Mouse (Mus musculus) lung, adult 10 weeks (tissue): ENCODE measurements around the gene 6430550D23Rik. TPM values are rescaled to one million over a fixed set of nuclear protein-coding genes. Genes with fewer than 3 reads are reported as not detected.

Experiments
- polyA plus RNA-seq: library from polyadenylated mRNA; stranded (reverse); fragments of 350-450 nt; fragmentation: Illumina TruSeq; extraction: RNeasy Lipid Tissue Mini Kit (QIAGEN cat#74804); gene quantifications from one replicate; pipeline ENCODE4 v1.2.3, GENCODE M21; 2014; ENCODE audit warnings: low read depth, low replicate concordance; ENCODE audit not compliant: insufficient read depth

6430550D23Rik gene
- 0.84 TPM for polyA plus RNA-seq

GRCm38 (mm10) chr2:156007888-156008532 lies at the start of gene 6430550D23Rik, which contains the start of gene Ergic3:
Gene 6430550D23Rik (minus strand): TSS chr2:156007977.
Gene Ergic3 (plus strand): TSS chr2:156008045.

DNA sequence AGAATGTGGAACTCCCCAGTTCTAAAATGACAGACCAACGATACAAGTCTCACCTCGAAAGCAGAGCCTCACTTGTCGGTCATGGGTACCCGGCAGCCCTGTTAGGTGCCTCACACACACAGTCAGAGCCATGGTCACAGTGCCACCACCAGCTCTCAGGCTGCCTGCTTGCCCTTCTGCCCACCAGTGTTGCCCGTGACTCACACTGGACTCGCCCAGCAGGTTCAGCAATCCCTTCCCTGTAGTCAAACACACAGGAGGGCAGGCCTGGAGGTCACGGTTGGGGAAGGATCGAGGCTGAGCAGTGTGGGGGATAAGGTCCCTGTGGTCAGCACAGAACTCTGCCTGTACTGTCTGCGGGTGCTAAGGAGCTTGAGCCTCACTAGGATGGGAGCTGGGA lies 45.0 kb upstream of the 6430550D23Rik start, which contains the start of gene Fer1l4:
Gene Fer1l4, minus strand, starts transcription at position 132 of the 400 bp plus-strand sequence.

DNA sequence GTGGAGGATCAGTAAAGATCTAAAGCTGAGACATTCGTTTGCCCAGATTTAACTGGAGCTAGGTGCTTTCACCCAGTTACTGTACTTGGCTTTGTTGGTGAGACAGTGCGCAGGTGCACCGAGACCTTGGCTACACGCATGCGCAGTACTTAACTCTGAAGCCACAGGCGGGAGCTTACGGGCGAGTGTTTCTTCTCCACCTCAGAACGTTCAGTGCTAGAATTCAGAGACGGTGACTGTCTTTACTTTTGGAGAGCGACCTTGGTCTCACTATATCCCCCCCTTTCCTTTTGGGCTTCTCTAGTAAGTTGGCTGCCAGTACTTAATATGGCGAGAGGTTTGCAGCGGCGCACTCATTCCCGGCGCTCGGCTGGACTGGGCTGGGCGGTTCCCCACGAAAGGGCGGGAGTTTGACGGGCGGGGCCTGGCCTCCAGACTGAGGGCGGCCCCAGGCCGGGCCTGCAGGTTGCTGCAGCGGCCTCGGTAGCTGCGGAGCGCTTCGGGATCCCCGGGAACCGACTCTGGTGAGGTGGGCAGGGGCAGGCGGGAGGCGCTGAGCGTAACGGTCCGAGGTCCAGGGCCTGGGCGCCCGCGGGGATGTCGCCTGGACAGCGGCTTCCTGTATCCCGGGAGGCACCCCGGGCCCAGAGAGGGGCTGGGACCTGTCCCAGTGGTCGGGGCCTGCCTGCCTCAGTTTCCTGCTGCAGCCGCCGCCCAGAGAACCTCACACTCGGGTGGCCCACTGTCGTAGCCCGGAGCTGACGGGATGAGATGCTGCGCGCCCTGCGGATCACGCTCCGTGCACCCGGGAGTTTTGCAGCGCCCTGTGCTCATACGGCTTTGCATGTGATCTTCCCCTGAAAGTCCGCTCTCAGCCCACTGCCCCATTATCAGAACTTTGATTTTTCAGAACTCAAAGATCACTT lies 51.4 kb downstream of the 6430550D23Rik start, which contains the start of gene Cep250:
Gene Cep250, plus strand, starts transcription at position 325 of the 926 bp plus-strand sequence.

DNA sequence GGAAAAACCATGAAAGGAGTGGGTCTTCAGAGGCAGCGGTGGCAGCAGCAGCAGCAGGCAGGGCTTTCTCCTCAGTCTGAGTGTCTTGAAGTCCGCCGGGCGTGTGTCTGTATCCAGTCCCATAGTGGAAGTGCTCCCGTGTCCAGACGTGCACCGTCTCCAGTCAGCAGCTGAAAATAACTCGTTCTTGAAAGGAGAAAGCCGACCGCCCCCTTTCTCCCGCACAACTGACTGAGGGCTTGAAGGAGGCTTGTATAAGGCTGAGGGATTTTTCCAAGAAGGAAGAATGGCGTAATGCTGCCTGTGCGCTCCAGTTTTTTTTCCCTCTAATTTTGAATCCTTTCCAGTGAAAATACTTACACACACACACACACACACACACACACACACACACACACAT lies 62.7 kb downstream of the 6430550D23Rik start, which contains the start of gene Gdf5:
Gene Gdf5, minus strand, starts transcription at position 244 of the 400 bp plus-strand sequence.

GRCm38 (mm10) chr2:155940681-155941080 lies 67.1 kb downstream of the 6430550D23Rik start, which contains the start of gene Gm15557:
Gene Gm15557 (plus strand): TSS chr2:155940728.

DNA sequence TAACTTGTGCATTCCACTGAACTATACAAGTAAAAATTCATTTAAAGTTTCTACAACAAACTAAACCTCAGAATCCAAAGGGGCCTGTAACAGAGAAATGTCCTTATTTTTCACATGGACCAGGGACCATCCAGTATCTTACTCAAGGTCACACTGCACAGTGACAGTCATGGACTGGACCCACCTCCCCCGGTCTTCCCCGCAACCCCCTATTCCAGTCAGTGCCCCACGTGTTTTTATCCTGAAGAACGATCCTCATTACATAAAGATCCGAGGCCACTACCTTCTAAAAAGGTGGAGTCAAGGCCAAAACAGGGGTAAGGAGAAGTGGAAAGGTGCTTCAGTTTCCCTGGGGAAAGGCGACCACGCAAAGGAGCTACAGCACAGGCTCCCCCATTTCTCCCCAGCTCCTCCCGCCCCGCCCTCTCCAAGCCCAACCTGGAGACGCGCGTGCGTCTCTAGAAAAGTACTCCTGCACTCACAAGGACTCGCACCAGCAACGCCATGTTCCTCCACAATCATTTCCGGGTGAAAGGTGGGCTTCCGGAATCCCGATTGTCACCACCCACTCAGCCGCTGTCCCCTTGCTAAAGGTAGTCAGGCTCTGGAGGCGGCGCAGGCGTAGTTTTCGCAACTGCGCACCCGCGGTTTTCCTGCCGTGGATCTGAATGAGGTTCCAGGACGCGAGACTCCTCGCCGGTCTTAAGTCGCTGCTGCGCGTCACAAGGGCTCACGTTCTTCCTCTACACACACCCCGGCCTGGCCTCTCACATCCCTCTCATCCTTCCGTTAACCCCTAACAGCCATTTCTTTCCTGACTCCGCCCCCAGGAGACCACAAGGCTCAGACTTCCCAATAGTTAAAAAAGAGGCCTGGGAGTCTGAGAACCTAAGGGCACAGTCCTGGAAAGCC lies 78.0 kb downstream of the 6430550D23Rik start, which contains the start of gene Uqcc1:
Gene Uqcc1, minus strand, starts transcription at position 780 of the 912 bp plus-strand sequence.

Other genes with a start within 250 kb of the 6430550D23Rik start
- gene Mmp24, start 232.6 kb downstream of the 6430550D23Rik start, polyA plus RNA-seq: not detected
- gene BC029722, start 188.6 kb downstream of the 6430550D23Rik start, polyA plus RNA-seq: 44.7 TPM
- 71.3 TPM for gene Eif6, start 181.1 kb downstream of the 6430550D23Rik start, polyA plus RNA-seq
- not detected for gene Fam83c, start 173.1 kb downstream of the 6430550D23Rik start, polyA plus RNA-seq
- gene Uqcc1, start 77.7 kb downstream of the 6430550D23Rik start, polyA plus RNA-seq: 30.8 TPM
- not detected for gene Gm15557, start 67.2 kb downstream of the 6430550D23Rik start, polyA plus RNA-seq
- 0.35 TPM for gene Gdf5, start 62.6 kb downstream of the 6430550D23Rik start, polyA plus RNA-seq
- gene Cep250, start 51.5 kb downstream of the 6430550D23Rik start, polyA plus RNA-seq: 3.5 TPM
- gene Ergic3, start 68 bp upstream of the 6430550D23Rik start, polyA plus RNA-seq: 130 TPM
- 0.27 TPM for gene Fer1l4, start 45.0 kb upstream of the 6430550D23Rik start, polyA plus RNA-seq
- gene Spag4, start 57.2 kb upstream of the 6430550D23Rik start, polyA plus RNA-seq: 0.41 TPM
- gene Cpne1, start 104.0 kb upstream of the 6430550D23Rik start, polyA plus RNA-seq: 17.9 TPM
- gene Rbm12, start 104.0 kb upstream of the 6430550D23Rik start, polyA plus RNA-seq: 5.4 TPM
- 1.5 TPM for gene Gm28036, start 119.1 kb upstream of the 6430550D23Rik start, polyA plus RNA-seq
- 210 TPM for gene Romo1, start 136.1 kb upstream of the 6430550D23Rik start, polyA plus RNA-seq
- gene Nfs1, start 136.2 kb upstream of the 6430550D23Rik start, polyA plus RNA-seq: 21.1 TPM
- 128 TPM for gene Rbm39, start 172.3 kb upstream of the 6430550D23Rik start, polyA plus RNA-seq
- gene Phf20, start 188.5 kb upstream of the 6430550D23Rik start, polyA plus RNA-seq: 6.3 TPM